Mouse (Mus musculus): Measurements from ENCODE around the gene Plce1. TPM values are rescaled to one million over a fixed set of nuclear protein-coding genes. Genes with fewer than 3 reads are reported as not detected.

Plce1 gene
- total RNA-seq, 2 experiments from 2014 or later, result 4.8 to 5.6 TPM

DNA sequence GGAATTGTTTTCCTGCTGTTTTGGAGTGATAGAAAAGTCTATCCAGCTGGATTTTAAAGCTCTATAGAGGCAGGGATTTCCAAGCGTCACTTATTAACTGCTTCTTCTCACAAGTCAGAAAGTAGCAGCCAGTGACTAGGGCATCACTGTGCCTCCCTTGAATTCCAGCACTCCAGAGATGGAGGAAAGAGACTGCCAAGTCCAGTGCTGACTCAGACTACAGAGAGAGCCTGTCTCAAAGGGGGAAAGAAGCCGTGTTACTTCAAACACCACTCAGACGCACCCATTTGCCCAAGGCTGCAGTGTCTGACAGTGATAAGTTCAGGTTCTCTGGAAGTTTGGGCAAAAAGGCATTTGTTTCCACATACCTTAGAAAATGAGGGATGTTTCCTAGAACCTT lies 279.5 kb downstream of the Plce1 start:
- no peak for TF ChIP-seq CTCF (IDR thresholded peaks at IDR 0.05)
- Histone ChIP-seq H3K27ac (no peak overlapping the region), H3K4me3 (no peak overlapping the region)
- intact Hi-C loops (cut with DNase I), result no loop called here
- no peak for DNase-seq (ENCODE audit: extremely low spot score in 1 of 2, low spot score in 2 of 2)

DNA sequence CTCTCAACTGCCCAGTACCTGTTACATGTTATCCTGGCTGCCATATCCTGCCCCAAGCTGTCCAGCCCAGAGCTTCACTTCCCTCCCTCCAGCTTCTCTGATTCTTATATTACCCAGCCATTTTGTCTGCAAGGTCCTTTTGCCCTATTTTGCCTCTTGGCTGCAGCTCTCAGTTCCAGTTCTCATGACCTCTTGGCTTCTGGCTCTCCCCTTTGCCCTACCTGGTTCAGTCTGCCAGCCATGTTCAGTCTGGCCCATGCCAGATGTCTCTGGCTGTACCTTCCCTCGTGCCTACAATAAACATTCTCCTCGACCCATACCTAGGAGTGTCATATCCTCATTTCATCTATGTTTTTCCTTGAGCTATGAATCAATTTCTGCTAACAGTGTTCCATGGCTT lies 285.4 kb downstream of the Plce1 start:
- Histone ChIP-seq H3K4me3 (no peak overlapping the region), H3K27ac (no peak overlapping the region)
- TF ChIP-seq CTCF (IDR thresholded peaks at IDR 0.05), result no peak
- intact Hi-C loops (cut with DNase I), result no loop called here
- no peak for DNase-seq (ENCODE audit: extremely low spot score in 1 of 2, low spot score in 2 of 2)

DNA sequence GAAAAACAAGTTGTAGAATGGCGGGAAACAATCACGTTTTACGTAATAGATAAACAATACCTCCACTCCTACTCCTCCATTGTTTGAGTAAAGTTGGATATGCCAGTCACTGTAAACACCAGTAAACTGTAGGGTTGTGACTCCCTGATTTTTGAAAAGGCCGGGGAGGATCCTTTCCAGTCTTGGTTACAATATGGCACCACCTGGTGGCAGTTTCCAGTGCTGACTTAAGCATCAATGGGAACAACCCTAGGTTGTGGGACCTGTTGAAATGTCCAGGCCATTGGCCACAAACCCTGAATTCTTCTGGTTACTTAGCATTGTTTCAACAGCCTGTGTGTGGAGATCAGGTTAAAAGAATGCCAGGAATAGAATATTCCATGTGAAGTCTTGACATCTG lies 294.6 kb downstream of the Plce1 start:
- H3K4me3 ChIP-seq, result no peak overlapping the region
- TF ChIP-seq CTCF (IDR thresholded peaks at IDR 0.05), result peak; percentile 75
- intact Hi-C loops (cut with DNase I), result loop anchor here (1.0 kb wide), 1 partner anchor 209 kb away; no protein-coding TSS in a partner anchor
- H3K27ac ChIP-seq, result no peak overlapping the region
- peak; percentile 47 to 57 for DNase-seq (ENCODE audit: extremely low spot score in 1 of 2, low spot score in 2 of 2)

DNA sequence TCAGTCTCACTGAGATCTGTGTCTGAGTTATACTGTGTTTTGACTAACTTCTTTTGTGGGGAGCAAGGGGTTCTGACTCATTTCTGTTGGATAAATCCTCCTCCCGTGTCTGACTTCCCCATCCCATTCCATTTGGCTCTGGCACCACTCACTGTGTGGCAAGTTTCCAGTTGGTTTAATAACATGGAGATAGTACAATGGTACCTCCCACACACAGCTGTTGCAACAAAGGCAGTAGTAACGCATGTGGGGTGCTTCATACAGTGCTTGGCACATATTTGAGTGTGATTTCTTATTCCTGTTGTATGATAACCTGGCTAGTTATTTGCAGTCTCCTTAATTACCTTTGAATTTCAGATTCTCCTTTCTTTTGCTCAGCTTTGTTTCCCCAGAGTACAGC lies 297.9 kb downstream of the Plce1 start:
- TF ChIP-seq CTCF (IDR thresholded peaks at IDR 0.05), result no peak
- Histone ChIP-seq H3K27ac (no peak overlapping the region), H3K4me3 (no peak overlapping the region)
- peak; percentile 20 to 29 for DNase-seq (ENCODE audit: extremely low spot score in 1 of 2, low spot score in 2 of 2)
- intact Hi-C loops (cut with DNase I), result no loop called here

DNA sequence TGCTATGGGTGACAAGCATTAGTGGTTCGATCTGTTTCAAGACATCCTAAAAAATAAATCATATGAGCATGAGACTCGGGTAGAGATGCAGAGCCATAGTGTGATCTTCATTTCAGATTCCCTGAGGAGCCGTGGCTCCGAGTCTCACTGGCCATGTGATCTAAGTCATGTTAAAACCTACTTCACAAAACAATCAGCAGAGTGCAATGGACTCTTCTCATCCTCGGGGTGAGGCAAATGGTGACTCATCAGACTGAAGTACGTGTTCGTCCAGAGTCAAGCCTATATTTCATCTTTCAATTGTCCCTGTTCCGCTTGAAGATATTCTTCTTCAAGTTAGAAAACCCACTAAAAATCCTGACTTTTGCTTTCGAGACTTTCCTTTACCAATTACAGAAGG lies 302.6 kb downstream of the Plce1 start:
- no peak overlapping the region for H3K27ac ChIP-seq
- DNase-seq (ENCODE audit: extremely low spot score in 1 of 2, low spot score in 2 of 2), result no peak
- TF ChIP-seq CTCF (IDR thresholded peaks at IDR 0.05), result no peak
- no peak overlapping the region for H3K4me3 ChIP-seq
- intact Hi-C loops (cut with DNase I), result no loop called here

DNA sequence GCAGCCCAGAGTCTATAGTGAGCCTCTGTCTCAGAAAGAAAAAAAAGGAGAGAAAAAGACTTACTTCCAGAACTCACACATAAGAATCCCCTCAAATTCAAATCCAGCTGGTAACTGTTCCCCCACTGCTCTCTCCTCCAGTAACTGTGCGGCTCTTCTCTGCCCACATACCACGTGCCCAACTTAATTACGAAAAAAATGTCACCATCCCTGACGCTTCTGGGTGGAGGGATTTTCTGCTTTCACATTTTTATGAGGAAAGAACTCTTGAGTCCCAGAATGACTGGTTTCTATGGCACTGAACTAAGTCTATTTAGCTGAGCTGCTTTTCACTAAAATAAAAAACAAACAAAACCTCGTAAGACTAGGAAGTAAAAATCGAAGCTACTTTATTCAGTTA lies 306.8 kb downstream of the Plce1 start:
- no peak overlapping the region for H3K4me3 ChIP-seq
- TF ChIP-seq CTCF (IDR thresholded peaks at IDR 0.05), result no peak
- intact Hi-C loops (cut with DNase I), result no loop called here
- no peak for DNase-seq (ENCODE audit: extremely low spot score in 1 of 2, low spot score in 2 of 2)
- no peak overlapping the region for H3K27ac ChIP-seq

DNA sequence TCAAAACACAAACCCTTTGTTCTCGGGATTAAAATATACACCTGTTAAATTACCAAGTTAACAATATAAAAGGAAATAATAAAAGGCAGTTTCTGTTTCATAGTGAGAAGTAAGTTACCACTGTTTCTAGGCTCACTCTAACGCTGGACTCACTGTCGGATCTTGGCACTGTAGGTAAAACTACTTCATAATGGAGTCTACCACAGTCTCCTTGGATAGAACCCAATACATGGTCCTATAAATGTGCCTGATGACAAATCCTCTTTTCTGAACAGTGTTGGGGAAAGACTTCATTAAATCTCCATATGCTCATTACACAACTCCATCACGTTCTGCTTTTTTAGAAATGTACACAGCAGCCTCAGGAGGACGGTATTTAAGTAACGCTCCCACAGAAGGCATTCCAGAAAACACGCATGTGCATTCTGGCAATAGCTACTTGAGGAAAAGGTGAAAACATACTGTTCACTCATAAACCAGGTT lies 312.7 kb downstream of the Plce1 start:
- DNase-seq (ENCODE audit: extremely low spot score in 1 of 2, low spot score in 2 of 2), result no peak
- TF ChIP-seq CTCF (IDR thresholded peaks at IDR 0.05), result no peak
- Histone ChIP-seq H3K27ac (no peak overlapping the region), H3K4me3 (no peak overlapping the region)
- intact Hi-C loops (cut with DNase I), result no loop called here

DNA sequence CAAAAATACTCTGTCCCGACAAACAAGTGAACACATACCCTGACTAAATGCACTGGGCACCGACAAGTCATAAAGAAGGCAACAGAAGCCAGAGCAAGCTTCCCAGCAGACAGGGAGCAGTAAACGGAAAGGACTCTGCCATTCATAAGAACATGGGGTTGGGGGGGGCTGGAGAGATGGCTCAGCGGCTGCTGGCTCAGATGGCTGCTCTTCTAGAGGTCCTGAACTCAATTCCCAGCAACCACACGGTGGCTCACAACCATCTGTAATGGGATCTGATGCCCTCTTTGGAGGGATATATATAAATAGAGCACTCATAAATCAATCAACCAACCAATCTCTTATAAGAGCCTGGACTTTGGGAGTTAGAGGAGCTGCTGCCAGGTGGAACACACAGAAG lies 315.6 kb downstream of the Plce1 start:
- no peak for TF ChIP-seq CTCF (IDR thresholded peaks at IDR 0.05)
- intact Hi-C loops (cut with DNase I), result no loop called here
- no peak for DNase-seq (ENCODE audit: extremely low spot score in 1 of 2, low spot score in 2 of 2)
- Histone ChIP-seq H3K27ac (no peak overlapping the region), H3K4me3 (no peak overlapping the region)

DNA sequence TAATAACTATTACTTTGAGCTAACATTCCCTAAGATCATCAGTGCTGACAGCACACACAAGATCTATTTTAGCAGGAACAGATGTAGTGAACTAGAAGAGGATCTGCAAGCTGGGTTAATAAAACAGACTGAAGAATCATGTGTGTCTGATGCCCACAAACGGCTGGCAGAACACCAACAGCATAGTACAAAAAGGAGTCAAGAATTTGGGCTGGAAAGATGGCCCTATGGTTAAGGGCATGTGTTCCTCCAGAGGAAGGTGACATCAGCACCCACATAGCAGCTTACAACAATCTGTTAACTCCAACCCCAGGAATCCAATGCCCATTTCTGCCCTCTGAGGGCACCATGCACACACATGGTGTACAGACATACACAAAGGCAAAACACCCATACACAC lies 317.4 kb downstream of the Plce1 start:
- intact Hi-C loops (cut with DNase I), result no loop called here
- no peak for TF ChIP-seq CTCF (IDR thresholded peaks at IDR 0.05)
- no peak overlapping the region for H3K4me3 ChIP-seq
- peak; percentile 19 to 24 for DNase-seq (ENCODE audit: extremely low spot score in 1 of 2, low spot score in 2 of 2)
- no peak overlapping the region for H3K27ac ChIP-seq

DNA sequence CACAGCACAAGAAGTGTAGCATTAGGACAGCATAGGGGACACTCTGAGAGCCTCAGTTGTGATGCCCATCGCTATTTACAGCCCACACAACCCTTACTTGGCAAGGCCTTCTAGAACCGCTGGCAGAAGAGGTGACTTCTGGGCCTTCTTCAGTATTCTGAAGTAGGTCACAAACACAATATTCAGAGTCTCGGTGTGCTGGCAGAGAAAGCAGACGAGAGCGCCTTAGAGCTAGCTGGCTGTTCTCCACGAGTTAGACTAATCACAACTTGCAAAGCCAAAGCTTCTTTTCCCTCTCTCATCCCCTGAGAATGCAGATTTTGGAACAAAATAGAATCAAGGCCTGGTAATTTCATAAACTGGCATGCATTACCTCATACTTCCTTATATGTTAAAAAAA lies 317.9 kb downstream of the Plce1 start:
- no peak for DNase-seq (ENCODE audit: extremely low spot score in 1 of 2, low spot score in 2 of 2)
- intact Hi-C loops (cut with DNase I), result no loop called here
- TF ChIP-seq CTCF (IDR thresholded peaks at IDR 0.05), result no peak
- Histone ChIP-seq H3K27ac (no peak overlapping the region), H3K4me3 (no peak overlapping the region)

DNA sequence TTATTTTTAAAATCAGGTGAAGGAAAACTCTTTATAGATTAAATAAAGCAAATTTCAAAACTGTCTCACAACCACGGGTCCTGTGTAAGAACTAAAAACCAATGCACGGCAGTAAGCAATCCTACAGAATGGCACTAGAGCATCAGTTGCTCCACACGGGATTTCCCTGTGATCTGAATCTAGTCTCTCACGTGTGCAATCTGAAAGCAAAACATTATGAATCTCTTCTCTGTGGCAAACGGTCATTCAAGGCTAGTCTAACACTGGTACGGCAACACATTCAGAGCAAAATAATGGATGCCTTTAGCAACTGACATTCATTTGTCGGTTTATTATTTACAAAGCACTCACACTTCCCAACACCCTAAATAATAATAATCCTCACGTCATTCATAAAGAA lies 337.3 kb downstream of the Plce1 start:
- Histone ChIP-seq H3K4me3 (peak overlapping the region; percentile 93), H3K27ac (no peak overlapping the region)
- TF ChIP-seq CTCF (IDR thresholded peaks at IDR 0.05), result no peak
- intact Hi-C loops (cut with DNase I), result no loop called here
- DNase-seq (ENCODE audit: extremely low spot score in 1 of 2, low spot score in 2 of 2), result no peak

DNA sequence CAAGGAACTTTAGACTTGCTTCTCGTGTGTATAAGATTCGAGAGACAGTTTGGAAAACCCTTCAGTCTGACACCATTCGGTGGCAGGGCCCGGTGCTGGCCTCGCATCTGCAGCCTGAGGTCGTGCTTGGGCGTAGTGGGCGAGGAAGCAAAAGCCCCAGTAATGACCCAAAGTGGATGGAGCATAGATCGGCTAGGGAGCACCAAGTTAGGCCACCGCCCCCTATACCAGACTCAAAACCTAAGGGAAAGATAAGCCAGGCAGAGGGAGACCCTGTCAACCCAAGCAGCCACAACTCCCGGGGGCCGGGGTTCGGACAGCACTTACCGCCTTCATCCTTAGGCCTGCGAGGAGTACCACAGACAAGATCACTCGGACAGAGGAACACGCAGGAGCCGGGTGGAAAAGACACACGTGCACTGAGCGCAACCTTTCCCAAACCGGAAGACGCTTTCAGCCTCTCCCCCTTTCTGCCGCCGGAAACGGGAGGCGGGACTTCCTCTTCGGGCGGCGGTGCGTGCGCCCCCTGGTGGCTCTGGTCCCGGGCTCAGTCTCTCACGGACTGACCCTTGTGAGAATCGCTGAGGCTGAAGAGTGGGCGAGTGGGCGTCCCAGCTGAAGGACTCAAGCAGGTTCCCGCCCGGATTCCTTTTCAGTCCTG lies 338.0 kb downstream of the Plce1 start, which contains the start of gene Noc3l:
TSS of gene Noc3l (minus strand) at position 472 of the 661 bp plus-strand sequence.
- Histone ChIP-seq H3K27ac (peak within 1 kb of the TSS; percentile 86), H3K4me3 (peak within 1 kb of the TSS; percentile 93)
- peak; percentile 97 for TF ChIP-seq CTCF (IDR thresholded peaks at IDR 0.05)
- peak; percentile 93 to 97 for DNase-seq (ENCODE audit: extremely low spot score in 1 of 2, low spot score in 2 of 2)
- intact Hi-C loops (cut with DNase I), result loop anchor here (1.0 kb wide), 1 partner anchor 17 kb away; the partner anchor contains the start of gene Tbc1d12

DNA sequence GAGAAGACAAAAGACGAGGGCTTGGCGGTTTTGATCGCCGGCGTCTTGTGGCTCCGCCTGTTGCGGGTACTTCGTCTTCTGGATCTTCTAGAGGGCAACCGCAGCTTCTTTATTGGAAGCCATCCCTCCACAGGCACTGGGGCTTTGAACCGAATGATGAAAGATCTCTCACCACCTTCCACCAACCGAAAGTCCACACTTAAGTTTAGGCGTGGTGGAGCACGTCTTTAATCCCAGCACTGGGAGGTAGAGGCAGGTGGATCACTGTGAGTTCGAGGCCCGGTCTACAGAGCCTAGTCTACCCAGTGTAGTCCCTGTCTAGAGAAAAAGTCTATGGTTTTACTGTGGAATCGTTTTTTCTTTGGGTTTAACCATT lies 338.5 kb downstream of the Plce1 start:
- Histone ChIP-seq H3K27ac (peak overlapping the region; percentile 86), H3K4me3 (peak overlapping the region; percentile 93)
- no peak for TF ChIP-seq CTCF (IDR thresholded peaks at IDR 0.05)
- DNase-seq (ENCODE audit: extremely low spot score in 1 of 2, low spot score in 2 of 2), result no peak
- intact Hi-C loops (cut with DNase I), result loop anchor here (1.0 kb wide), 1 partner anchor 17 kb away; the partner anchor contains the start of gene Tbc1d12

All from left cerebral cortex, adult 2 months (tissue).